Mouse (Mus musculus) thymus, adult 2 months (tissue): Measurements from ENCODE around the gene Gm4737.

Experiments used
- CTCF ChIP-seq: fragments of 200-500 bp; IDR thresholded peaks from 2 replicates; pipeline ENCODE4 v1.5.1; 2012; ENCODE audit warnings: mild to moderate bottlenecking, control low read depth, low read length, moderate library complexity, borderline replicate concordance; ENCODE audit not compliant: control insufficient read depth, poor library complexity, insufficient read depth; ENCODE audit errors: extremely low read depth
- POLR2A ChIP-seq: fragments of 200-500 bp; IDR thresholded peaks from 2 replicates; pipeline ENCODE4 v1.6.1; 2012; ENCODE audit warnings: mild to moderate bottlenecking, low read length, control low read depth, moderate library complexity; ENCODE audit not compliant: control insufficient read depth, poor library complexity, insufficient read depth; ENCODE audit errors: extremely low read depth

DNA sequence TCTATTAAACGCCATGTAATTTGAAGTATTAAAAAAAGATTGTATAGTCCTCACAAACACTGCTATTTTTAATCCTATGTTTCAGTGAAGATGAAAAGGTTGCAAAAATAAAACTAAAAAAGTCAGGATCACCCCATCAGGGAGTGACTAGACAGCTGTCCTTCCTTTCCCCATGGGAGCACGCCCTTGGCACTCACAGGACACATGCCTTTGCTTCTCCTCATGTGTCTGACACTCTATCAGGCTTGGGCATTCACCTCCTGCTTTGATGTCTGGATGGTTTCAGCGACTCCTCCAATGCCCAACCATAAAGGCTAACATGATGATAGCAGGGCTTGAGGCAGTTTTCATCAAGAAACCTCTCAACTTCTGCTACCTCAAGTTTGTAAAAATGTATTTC lies 12.1 kb upstream of the Gm4737 start:
- no peak for TF ChIP-seq POLR2A
- TF ChIP-seq CTCF: no peak
